ENCODE assay signal across 24 mouse cellular contexts in the genomic region with DNA sequence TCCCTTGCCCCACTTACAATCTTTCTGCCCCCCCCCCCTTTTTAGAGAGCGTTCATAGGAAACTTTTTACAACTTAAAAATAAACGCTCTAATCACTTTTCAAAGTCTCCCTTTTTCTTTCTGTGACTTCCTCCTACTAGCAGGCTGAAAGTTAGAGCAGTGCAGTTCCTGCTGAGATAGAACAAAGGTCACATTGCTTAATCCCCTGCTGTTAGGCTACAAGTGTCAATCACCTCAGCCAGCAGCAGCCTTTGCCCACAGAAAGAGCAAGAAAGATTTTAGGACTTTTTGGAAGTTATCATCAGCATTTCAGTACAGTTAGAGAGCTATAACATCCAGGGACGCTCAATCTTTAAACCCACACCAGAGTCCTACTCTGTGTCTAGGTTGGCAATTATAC.
DNase-seq lines count a peak whose midpoint lies in the region; ATAC-seq lines count a peak whose summit lies in the region.
"Had no signal": no experiment of that assay in that cellular context is flagged by ENCODE, and none has a peak within 500 bp of the region (broad histone marks: within the 10 kb centered on the region; RNA-seq: fewer than 3 reads in every experiment).

No protein-coding gene starts in this region.

- no peak for ATAC-seq in embryonic facial prominence, embryonic 11.5 days (replicated peaks; ENCODE audit: insufficient number of reproducible peaks, low FRiP score, low TSS enrichment, low read depth)
- ATAC-seq: activated CD4-positive, CD25-positive, alpha-beta regulatory T cell, adult 4 months; forebrain, embryonic 13.5 days; forebrain, embryonic 16.5 days; Patski had no signal

- H3K27ac ChIP-seq in embryonic facial prominence, embryonic 11.5 days (replicated peaks; ENCODE audit: low read depth, low read length): no peak overlapping the region
- H3K27ac ChIP-seq in embryonic facial prominence, embryonic 10.5 days (replicated peaks): no peak overlapping the region
- H3K27ac ChIP-seq: forebrain, embryonic 10.5 days; forebrain, embryonic 13.5 days; hindbrain, embryonic 12.5 days; hindbrain, embryonic 15.5 days had no signal

- no peaks in the 10 kb centered on the region for H3K27me3 ChIP-seq in embryonic facial prominence, embryonic 11.5 days (ENCODE audit: control insufficient read depth, insufficient read depth, low read length)
- H3K27me3 ChIP-seq in embryonic facial prominence, embryonic 10.5 days (replicated peaks; ENCODE audit: low read depth, poor library complexity, severe bottlenecking): no peaks in the 10 kb centered on the region
- H3K27me3 ChIP-seq: forebrain, embryonic 13.5 days; hindbrain, embryonic 12.5 days; hindbrain, embryonic 15.5 days; Patski had no signal

- H3K9ac ChIP-seq in embryonic facial prominence, embryonic 11.5 days (replicated peaks; ENCODE audit: low read length): no peak overlapping the region
- H3K9ac ChIP-seq: forebrain, embryonic 13.5 days; hindbrain, embryonic 12.5 days; hindbrain, embryonic 15.5 days had no signal

- H3K9me3 ChIP-seq in embryonic facial prominence, embryonic 11.5 days (replicated peaks; ENCODE audit: control insufficient read depth, low read length): no peaks in the 10 kb centered on the region
- H3K9me3 ChIP-seq in embryonic facial prominence, embryonic 10.5 days: no peaks in the 10 kb centered on the region
- H3K9me3 ChIP-seq: forebrain, embryonic 10.5 days; forebrain, embryonic 13.5 days; G1E; hindbrain, embryonic 12.5 days; hindbrain, embryonic 15.5 days had no signal

- H3K4me3 ChIP-seq in embryonic facial prominence, embryonic 11.5 days (ENCODE audit: low read depth, low read length): no peak overlapping the region
- H3K4me3 ChIP-seq in embryonic facial prominence, embryonic 10.5 days: no peak overlapping the region
- H3K4me3 ChIP-seq: forebrain, embryonic 10.5 days; forebrain, embryonic 13.5 days; hindbrain, embryonic 12.5 days; hindbrain, embryonic 15.5 days had no signal

- H3K36me3 ChIP-seq in embryonic facial prominence, embryonic 11.5 days (replicated peaks; ENCODE audit: control insufficient read depth, insufficient read depth, low read depth, low read length): no peaks in the 10 kb centered on the region
- no peaks in the 10 kb centered on the region for H3K36me3 ChIP-seq in embryonic facial prominence, embryonic 10.5 days (replicated peaks)
- H3K36me3 ChIP-seq: forebrain, embryonic 10.5 days; G1E; hindbrain, embryonic 12.5 days; hindbrain, embryonic 15.5 days had no signal

- DNase-seq in embryonic facial prominence, embryonic 11.5 days (ENCODE audit: low spot score): peak; percentile 2
- DNase-seq in embryonic facial prominence, embryonic 10.5 days (ENCODE audit: low spot score): no peak
- peak; percentile 40 for DNase-seq in kidney, adult 9 months
- DNase-seq in kidney, postnatal 4 days: no peak
- peak; percentile 4 for DNase-seq in ES-CJ7 (ENCODE audit: low read depth, low spot score)
- DNase-seq in yolk sac, embryonic 10.5 days (ENCODE audit: low spot score): peak; percentile 3
- no peak for DNase-seq in adrenal gland, adult (ENCODE audit: inconsistent age in 2 of 2, low spot score in 1 of 2)
- DNase-seq: adrenal gland, postnatal 14 days; cerebellum, adult 11 months; cerebellum, adult 2 months; cerebellum, adult 9-11 months; cerebellum, postnatal 25 days; gastrocnemius, postnatal 10 days; gastrocnemius, postnatal 36 days; heart, adult 11 months had no signal

- 68% methylated on average over 3 of the region's 3 CpGs for WGBS in embryonic facial prominence, embryonic 11.5 days
- WGBS in embryonic facial prominence, embryonic 10.5 days: 71% methylated on average over 3 of the region's 3 CpGs

- H3K4me1 ChIP-seq in embryonic facial prominence, embryonic 11.5 days (ENCODE audit: control insufficient read depth, insufficient read depth, low read length): no peaks in the 10 kb centered on the region
- no peaks in the 10 kb centered on the region for H3K4me1 ChIP-seq in embryonic facial prominence, embryonic 10.5 days
- H3K4me1 ChIP-seq: forebrain, embryonic 10.5 days; forebrain, embryonic 13.5 days; hindbrain, embryonic 12.5 days; hindbrain, embryonic 15.5 days had no signal

- no peak overlapping the region for H3K4me2 ChIP-seq in embryonic facial prominence, embryonic 11.5 days (ENCODE audit: low read depth, low read length)
- H3K4me2 ChIP-seq: forebrain, embryonic 13.5 days; heart, embryonic 11.5 days; hindbrain, embryonic 12.5 days; hindbrain, embryonic 15.5 days had no signal

Comparison
In these comparisons a context has a peak if more than half of its experiments do, and no peak if none do; other contexts are left out.
1. DNase-seq: peak in embryonic facial prominence, embryonic 11.5 days (single experiment), kidney, adult 9 months (single experiment), ES-CJ7 (single experiment) and yolk sac, embryonic 10.5 days (single experiment); none in embryonic facial prominence, embryonic 10.5 days (single experiment), kidney, postnatal 4 days (0 of 2) and adrenal gland, adult (0 of 2).